Mouse (Mus musculus): ENCODE data around the gene Brca1. TPM values are rescaled to one million over a fixed set of nuclear protein-coding genes. Genes with fewer than 3 reads are reported as not detected.
A peak's percentile ranks its signal among the peaks of the same experiment; 100 is the strongest.
"Not testable (repeated sequence)": the region's sequence is repeated elsewhere in the genome, so short reads cannot be mapped to it uniquely, and the experiment has no call there.

Gene Brca1
- polyA plus RNA-seq, 1 experiment from 2014 or later: 0.42 TPM

GRCm38 (mm10) chr11:101585805-101586204 is 34.0 kb upstream of the Brca1 start:
- H3K27me3 ChIP-seq (replicated peaks; ENCODE audit: insufficient read depth, low read length): no peaks in the 10 kb centered on the region
- ATAC-seq (no peak), DNase-seq (ENCODE audit: low spot score) (no peak)
- TF ChIP-seq CTCF (IDR thresholded peaks at IDR 0.05) (no peak), EP300 (IDR thresholded peaks at IDR 0.05) (no peak)
- WGBS: 71% methylated on average over 4 of the region's 4 CpGs
- no peak overlapping the region for H3K9ac ChIP-seq (replicated peaks; ENCODE audit: low read depth)
- H3K4me3 ChIP-seq (ENCODE audit: low read depth, low read length): no peak overlapping the region
- peaks cover 5% of the 10 kb centered on the region; the same call in 1 of the 2 replicates for H3K4me1 ChIP-seq (ENCODE audit: insufficient read depth, low read depth, low read length)
- H3K36me3 ChIP-seq (ENCODE audit: insufficient read depth, low read length): no peaks in the 10 kb centered on the region
- H3K27ac ChIP-seq (ENCODE audit: low read length): no peak overlapping the region
- H3K9me3 ChIP-seq (ENCODE audit: low read length): no peaks in the 10 kb centered on the region
- no peak overlapping the region for H3K4me2 ChIP-seq (replicated peaks; ENCODE audit: low read depth, low read length)

- DNase-seq (ENCODE audit: low spot score); H3K4me3 ChIP-seq (ENCODE audit: low read depth, low read length); H3K36me3 ChIP-seq (ENCODE audit: insufficient read depth, low read length); H3K4me2 ChIP-seq (replicated peaks; ENCODE audit: low read depth, low read length); H3K27ac ChIP-seq (ENCODE audit: low read length); H3K9me3 ChIP-seq (ENCODE audit: low read length); H3K27me3 ChIP-seq (replicated peaks; ENCODE audit: insufficient read depth, low read length); H3K4me1 ChIP-seq (ENCODE audit: insufficient read depth, low read depth, low read length); H3K9ac ChIP-seq (replicated peaks; ENCODE audit: low read depth); ATAC-seq: not testable (repeated sequence)
- 100% methylated on average over 1 of the region's 1 CpGs for WGBS
These were observed 33.3 kb upstream of the Brca1 start for GRCm38 (mm10) chr11:101585031-101585430.

- no peak overlapping the region for H3K4me3 ChIP-seq (ENCODE audit: low read depth, low read length)
- H3K4me1 ChIP-seq (ENCODE audit: insufficient read depth, low read depth, low read length): peaks cover 5% of the 10 kb centered on the region; the same call in 1 of the 2 replicates
- no peaks in the 10 kb centered on the region for H3K9me3 ChIP-seq (ENCODE audit: low read length)
- no peaks in the 10 kb centered on the region for H3K27me3 ChIP-seq (replicated peaks; ENCODE audit: insufficient read depth, low read length)
- DNase-seq (ENCODE audit: low spot score) (no peak), ATAC-seq (no peak)
- no peak overlapping the region for H3K27ac ChIP-seq (ENCODE audit: low read length)
- TF ChIP-seq EP300 (IDR thresholded peaks at IDR 0.05): no peak
- TF ChIP-seq CTCF (IDR thresholded peaks at IDR 0.05): no peak
- H3K36me3 ChIP-seq (ENCODE audit: insufficient read depth, low read length): peaks cover 8% of the 10 kb centered on the region
- no peak overlapping the region for H3K4me2 ChIP-seq (replicated peaks; ENCODE audit: low read depth, low read length)
- H3K9ac ChIP-seq (replicated peaks; ENCODE audit: low read depth): no peak overlapping the region
- 80% methylated on average over 2 of the region's 2 CpGs for WGBS
These were observed 31.4 kb upstream of the Brca1 start for GRCm38 (mm10) chr11:101583205-101583604.

DNA sequence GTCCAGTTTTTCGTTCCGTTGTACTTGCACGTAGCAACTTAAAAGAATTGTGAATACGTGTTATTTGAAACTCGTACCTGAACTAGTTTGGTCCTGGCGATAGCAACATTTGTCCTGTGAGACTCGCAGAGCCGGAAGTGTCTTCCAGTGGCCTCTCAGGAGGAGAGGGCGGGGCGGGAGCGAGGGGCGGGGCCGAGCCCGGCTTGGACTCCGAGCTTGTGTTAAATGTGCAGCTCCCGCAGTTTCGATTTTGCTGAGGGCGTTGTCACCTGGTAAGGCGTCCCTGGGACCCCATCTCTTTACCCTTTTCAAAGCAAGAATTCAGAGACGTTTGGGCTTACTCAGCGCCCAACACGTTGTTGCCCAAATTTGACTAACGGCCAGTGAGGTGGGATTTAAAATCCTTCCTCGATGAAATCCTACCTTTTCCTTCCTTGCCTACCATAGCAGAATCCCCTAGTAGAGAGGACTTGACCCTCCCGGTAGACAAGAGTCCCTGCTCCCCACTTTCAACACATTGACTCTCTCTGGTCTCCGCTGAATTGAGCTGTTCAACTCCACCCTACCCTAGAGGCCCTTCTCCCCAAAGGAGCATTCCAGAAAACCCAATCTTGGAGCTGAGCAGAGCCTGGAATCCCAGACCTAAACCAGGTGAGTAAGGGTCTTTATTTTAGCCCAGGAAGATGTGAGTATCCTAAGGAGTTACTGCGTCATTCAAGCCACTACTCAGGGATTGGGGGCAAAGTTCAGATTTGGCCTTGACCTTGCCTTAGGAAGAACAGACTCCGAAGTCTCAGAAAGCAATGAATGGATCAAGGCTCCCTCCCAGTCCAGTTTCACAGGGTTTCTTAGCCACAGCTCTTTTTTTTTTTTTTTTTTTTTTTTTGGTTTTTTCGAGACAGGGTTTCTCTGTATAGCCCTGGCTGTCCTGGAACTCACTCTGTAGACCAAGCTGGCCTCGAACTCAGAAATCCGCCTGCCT is 30.6 kb upstream of the Brca1 start, which contains the start of gene Tmem106a:
TSS of gene Tmem106a (plus strand) at position 189 of the 982 bp plus-strand sequence.
- H3K9me3 ChIP-seq (ENCODE audit: low read length): no peaks in the 10 kb centered on the region
- H3K4me2 ChIP-seq (replicated peaks; ENCODE audit: low read depth, low read length): peak within 1 kb of the TSS; percentile 59
- H3K27ac ChIP-seq (ENCODE audit: low read length): 0 out of 2 replicates have a peak within 1 kb of the TSS, but pooled peaks have one; percentile 20
- 16% methylated on average over 30 of the region's 31 CpGs for WGBS
- peak; percentile 88 for ATAC-seq
- H3K9ac ChIP-seq (replicated peaks; ENCODE audit: low read depth): peak within 1 kb of the TSS; percentile 29; the same call in 1 of the 2 replicates
- peak; percentile 83 for DNase-seq (ENCODE audit: low spot score)
- TF ChIP-seq CTCF (IDR thresholded peaks at IDR 0.05) (no peak), EP300 (IDR thresholded peaks at IDR 0.05) (no peak)
- peak within 1 kb of the TSS; percentile 46 for H3K4me3 ChIP-seq (ENCODE audit: low read depth, low read length)
- H3K36me3 ChIP-seq (ENCODE audit: insufficient read depth, low read length): peaks cover 17% of the 10 kb centered on the region
- H3K27me3 ChIP-seq (replicated peaks; ENCODE audit: insufficient read depth, low read length): no peaks in the 10 kb centered on the region
- H3K4me1 ChIP-seq (ENCODE audit: insufficient read depth, low read depth, low read length): peaks cover 5% of the 10 kb centered on the region; the same call in 1 of the 2 replicates

DNA sequence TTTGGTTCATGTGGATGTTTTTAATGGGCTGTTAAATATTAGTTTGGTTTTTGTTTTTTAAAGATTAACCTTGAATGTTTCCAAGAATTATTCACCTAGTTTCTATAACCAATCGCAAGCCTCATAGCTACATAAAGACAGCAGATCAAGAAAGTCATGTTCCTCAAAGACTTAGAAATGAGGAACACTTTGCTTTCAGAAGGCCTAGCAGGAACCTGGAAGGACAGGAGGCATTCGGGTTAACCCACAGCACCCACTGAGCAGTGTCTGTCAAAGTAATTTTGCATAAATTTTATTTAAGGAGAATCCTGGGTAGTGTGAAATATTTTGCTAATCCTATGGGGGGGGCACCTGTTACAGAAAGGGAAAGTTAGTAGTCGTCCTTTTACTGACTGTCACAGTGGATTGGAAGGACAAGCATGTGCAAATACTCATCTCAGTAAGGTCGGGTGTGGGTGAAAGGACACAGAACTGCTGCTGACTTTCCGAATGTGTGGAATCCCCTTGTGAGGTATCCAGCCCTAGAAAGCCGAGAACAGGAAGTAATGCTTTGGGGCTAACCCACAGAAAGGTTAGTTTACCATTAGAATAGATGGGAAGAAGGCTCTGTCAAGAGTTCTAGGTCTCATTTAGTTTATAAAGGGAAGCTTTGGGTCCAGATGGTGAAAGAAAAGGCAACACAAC is 29.5 kb upstream of the Brca1 start:
- WGBS: 59% methylated on average over 6 of the region's 6 CpGs
- ATAC-seq (no peak), DNase-seq (ENCODE audit: low spot score) (no peak)
- peaks cover 25% of the 10 kb centered on the region for H3K36me3 ChIP-seq (ENCODE audit: insufficient read depth, low read length)
- H3K4me2 ChIP-seq (replicated peaks; ENCODE audit: low read depth, low read length): no peak overlapping the region
- no peak overlapping the region for H3K4me3 ChIP-seq (ENCODE audit: low read depth, low read length)
- H3K9me3 ChIP-seq (ENCODE audit: low read length): no peaks in the 10 kb centered on the region
- TF ChIP-seq CTCF (IDR thresholded peaks at IDR 0.05) (no peak), EP300 (IDR thresholded peaks at IDR 0.05) (no peak)
- no peak overlapping the region for H3K9ac ChIP-seq (replicated peaks; ENCODE audit: low read depth)
- peaks cover 5% of the 10 kb centered on the region; the same call in 1 of the 2 replicates for H3K4me1 ChIP-seq (ENCODE audit: insufficient read depth, low read depth, low read length)
- no peak overlapping the region for H3K27ac ChIP-seq (ENCODE audit: low read length)
- H3K27me3 ChIP-seq (replicated peaks; ENCODE audit: insufficient read depth, low read length): no peaks in the 10 kb centered on the region

DNA sequence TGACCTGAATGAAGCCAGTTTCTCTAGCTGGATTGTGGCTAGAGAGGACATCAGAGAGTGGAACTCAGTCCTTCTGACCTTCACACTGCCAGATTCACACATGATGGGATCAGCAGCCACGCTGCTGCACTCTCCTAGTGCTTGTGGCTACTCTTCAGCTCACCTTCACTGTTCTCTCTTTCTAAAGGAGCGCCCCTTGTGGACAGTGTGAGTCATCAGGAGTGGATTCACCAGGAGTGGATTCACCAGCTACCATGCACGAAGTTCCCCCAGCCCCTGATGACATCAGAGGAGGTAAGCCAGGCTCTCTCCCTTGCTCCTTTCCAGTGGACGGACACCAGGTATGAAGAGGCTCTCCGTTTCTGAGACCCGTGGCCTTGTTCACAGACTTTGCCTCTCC is 24.4 kb upstream of the Brca1 start:
- H3K4me2 ChIP-seq (replicated peaks; ENCODE audit: low read depth, low read length): no peak overlapping the region
- peaks cover 61% of the 10 kb centered on the region for H3K36me3 ChIP-seq (ENCODE audit: insufficient read depth, low read length)
- TF ChIP-seq EP300 (IDR thresholded peaks at IDR 0.05) (no peak), CTCF (IDR thresholded peaks at IDR 0.05) (peak; percentile 46)
- DNase-seq (ENCODE audit: low spot score): no peak
- H3K27me3 ChIP-seq (replicated peaks; ENCODE audit: insufficient read depth, low read length): no peaks in the 10 kb centered on the region
- ATAC-seq: no peak
- H3K9ac ChIP-seq (replicated peaks; ENCODE audit: low read depth): no peak overlapping the region
- H3K4me1 ChIP-seq (ENCODE audit: insufficient read depth, low read depth, low read length): no peaks in the 10 kb centered on the region
- H3K27ac ChIP-seq (ENCODE audit: low read length): no peak overlapping the region
- no peak overlapping the region for H3K4me3 ChIP-seq (ENCODE audit: low read depth, low read length)
- 77% methylated on average over 6 of the region's 6 CpGs for WGBS
- H3K9me3 ChIP-seq (ENCODE audit: low read length): no peaks in the 10 kb centered on the region

All from lung, postnatal 0 days (tissue).